Mouse (Mus musculus): ENCODE measurements around the gene Capzb.
A peak's percentile ranks its signal among the peaks of the same experiment; 100 is the strongest.

Capzb gene

DNA sequence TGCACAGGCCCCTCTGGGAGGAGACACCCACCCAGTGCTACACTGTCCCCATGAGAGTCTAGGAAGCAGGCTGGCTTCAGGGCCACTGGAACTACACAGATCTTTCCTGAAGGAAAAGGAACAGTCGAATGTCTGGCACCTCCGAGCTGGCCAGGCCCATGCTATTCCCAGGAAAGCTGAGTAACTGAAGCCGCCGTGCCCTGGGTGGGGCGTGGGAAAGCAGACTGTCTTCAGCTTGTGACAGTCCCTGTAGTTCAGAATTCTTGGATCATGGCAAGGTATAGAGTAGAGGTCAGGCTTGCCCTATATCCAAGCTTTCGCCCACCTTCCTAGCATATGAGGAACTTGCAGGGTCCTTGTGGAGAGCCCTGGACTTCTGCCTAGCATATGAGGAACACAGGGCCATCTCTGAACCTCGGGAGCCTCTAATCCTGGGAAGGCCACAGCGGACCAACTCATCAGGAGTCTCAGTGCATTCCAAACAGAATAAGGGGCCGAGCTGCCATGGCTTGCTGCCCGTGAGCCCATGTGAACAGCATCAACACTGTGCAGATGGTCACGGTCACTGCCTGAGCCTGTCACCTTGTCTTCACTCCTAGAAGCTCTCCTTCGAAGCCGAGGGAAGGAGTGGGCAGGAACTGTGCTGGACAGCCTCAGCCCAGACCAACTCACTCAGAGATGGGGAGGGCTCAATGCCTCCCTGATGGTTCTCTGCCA, 73.2 kb downstream of the Capzb start:
- DNase-seq (ENCODE audit: low read depth, low spot score), result no peak

GRCm38 (mm10) chr4:139266500-139266865, 73.8 kb downstream of the Capzb start:
- no peak for DNase-seq (ENCODE audit: low read depth, low spot score)

GRCm38 (mm10) chr4:139267335-139267734, 74.6 kb downstream of the Capzb start:
- no peak for DNase-seq (ENCODE audit: low read depth, low spot score)

- DNase-seq (ENCODE audit: low read depth, low spot score), result no peak
Observed at GRCm38 (mm10) chr4:139268242-139268641, 75.5 kb downstream of the Capzb start.

- no peak for DNase-seq (ENCODE audit: low read depth, low spot score)
Observed at GRCm38 (mm10) chr4:139270168-139270567, 77.5 kb downstream of the Capzb start.

- no peak for DNase-seq (ENCODE audit: low read depth, low spot score)
Observed at GRCm38 (mm10) chr4:139271562-139271961, 78.9 kb downstream of the Capzb start.

- no peak for DNase-seq (ENCODE audit: low read depth, low spot score)
Observed at GRCm38 (mm10) chr4:139272951-139273680, 80.4 kb downstream of the Capzb start.

DNA sequence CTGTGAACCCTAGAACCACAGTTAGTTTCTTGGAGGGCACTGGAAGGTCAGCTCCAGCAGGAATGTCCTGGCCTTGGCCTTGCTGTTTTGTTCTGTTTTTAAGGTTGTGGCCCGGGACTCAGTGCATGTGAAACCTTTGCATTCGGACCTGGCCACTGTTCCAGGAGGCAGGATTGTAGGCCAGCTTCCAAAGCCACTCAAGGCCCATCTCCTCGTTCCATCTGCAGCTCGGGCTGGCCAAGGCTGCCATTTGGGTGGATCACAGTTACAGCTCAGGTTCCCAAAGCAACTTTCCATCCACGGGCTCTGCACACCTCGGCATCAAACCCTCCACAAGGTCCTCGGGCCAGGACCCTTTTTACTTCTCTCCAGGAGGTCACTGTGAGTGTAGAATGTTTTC, 81.9 kb downstream of the Capzb start:
- no peak for DNase-seq (ENCODE audit: low read depth, low spot score)

GRCm38 (mm10) chr4:139276411-139276810, 83.7 kb downstream of the Capzb start:
- no peak for DNase-seq (ENCODE audit: low read depth, low spot score)

DNA sequence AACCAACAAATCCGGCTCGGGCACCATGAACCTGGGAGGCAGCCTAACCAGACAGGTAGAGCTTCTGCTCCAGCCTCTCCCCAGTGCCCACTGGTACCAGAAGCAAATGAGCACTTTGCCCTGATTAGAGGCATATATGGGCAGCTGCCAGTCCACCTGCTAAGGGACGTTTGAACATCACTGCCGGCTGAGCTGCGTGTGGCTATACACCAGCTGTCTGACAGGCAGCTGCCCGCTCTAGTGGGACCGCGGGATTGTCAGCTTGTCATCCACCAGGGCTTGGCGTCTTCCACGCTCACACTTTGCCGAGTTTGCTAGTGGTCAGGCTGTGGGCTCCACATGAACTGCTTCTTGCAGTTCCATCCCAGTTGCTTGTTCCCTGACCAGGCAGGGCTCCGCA, 87.8 kb downstream of the Capzb start:
- no peak for DNase-seq (ENCODE audit: low read depth, low spot score)

GRCm38 (mm10) chr4:139281791-139282345, 89.2 kb downstream of the Capzb start:
- no peak for DNase-seq (ENCODE audit: low read depth, low spot score)

GRCm38 (mm10) chr4:139282955-139283417, 90.3 kb downstream of the Capzb start:
- no peak for DNase-seq (ENCODE audit: low read depth, low spot score)

- no peak for DNase-seq (ENCODE audit: low read depth, low spot score)
Observed at GRCm38 (mm10) chr4:139284877-139285276, 92.2 kb downstream of the Capzb start.

- DNase-seq (ENCODE audit: low read depth, low spot score), result no peak
Observed at GRCm38 (mm10) chr4:139286234-139286633, 93.5 kb downstream of the Capzb start.

GRCm38 (mm10) chr4:139287122-139287863, 94.6 kb downstream of the Capzb start:
- peak; percentile 47 for DNase-seq (ENCODE audit: low read depth, low spot score)

GRCm38 (mm10) chr4:139289017-139289416, 96.3 kb downstream of the Capzb start:
- DNase-seq (ENCODE audit: low read depth, low spot score), result no peak

GRCm38 (mm10) chr4:139291099-139291498, 98.4 kb downstream of the Capzb start:
- no peak for DNase-seq (ENCODE audit: low read depth, low spot score)

DNA sequence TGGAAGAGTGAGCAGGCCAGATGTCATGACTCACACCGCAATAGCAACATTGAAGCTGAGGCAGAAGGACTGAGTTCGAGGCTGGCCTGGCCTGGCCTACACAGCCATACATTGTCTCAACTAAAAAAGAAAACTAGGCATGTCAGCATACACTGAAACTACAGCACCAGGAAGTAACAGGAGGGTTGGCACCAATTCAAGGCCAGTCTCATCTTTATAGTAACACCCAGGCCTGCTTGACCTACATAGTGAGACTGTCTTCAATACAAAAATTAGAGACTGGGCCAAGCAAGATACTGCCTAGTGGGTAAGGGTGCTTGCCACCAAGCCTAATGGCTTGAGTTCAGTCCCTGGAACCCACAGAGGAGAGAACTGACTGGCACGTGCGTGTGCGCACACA, 99.3 kb downstream of the Capzb start:
- no peak for DNase-seq (ENCODE audit: low read depth, low spot score)

- DNase-seq (ENCODE audit: low read depth, low spot score), result no peak
Observed at GRCm38 (mm10) chr4:139297566-139297965, 104.9 kb downstream of the Capzb start.

GRCm38 (mm10) chr4:139298671-139299366, 106.1 kb downstream of the Capzb start:
- DNase-seq (ENCODE audit: low read depth, low spot score), result no peak

DNA sequence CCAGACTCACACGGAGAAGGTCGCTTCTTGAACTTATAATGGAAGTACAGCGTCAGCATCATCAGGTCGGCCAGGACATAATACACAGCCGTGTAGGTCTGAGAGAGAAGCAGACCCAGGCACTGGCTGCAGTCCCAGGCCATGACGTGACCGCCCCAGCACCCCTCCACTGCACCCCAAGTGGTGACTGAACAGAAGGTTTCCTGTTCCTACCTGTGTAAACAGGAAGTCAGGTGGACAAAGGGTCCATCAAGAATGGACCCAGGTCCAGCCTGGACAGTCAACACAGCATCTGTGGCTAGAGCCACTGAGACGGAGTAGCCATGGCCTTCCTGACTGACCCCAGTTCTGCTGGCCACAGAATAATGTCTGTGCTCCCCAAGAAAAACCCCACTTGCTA, 109.1 kb downstream of the Capzb start:
- DNase-seq (ENCODE audit: low read depth, low spot score), result no peak

- no peak for DNase-seq (ENCODE audit: low read depth, low spot score)
Observed at GRCm38 (mm10) chr4:139302241-139302640, 109.5 kb downstream of the Capzb start.

Measured in c-Kit-negative CD71-positive TER-119-positive erythroid progenitor cells, embryonic 14.5 days (primary cell).